Mouse (Mus musculus): ENCODE data around the gene Trak1.
A peak's percentile ranks its signal among the peaks of the same experiment; 100 is the strongest.

Gene Trak1

GRCm38 (mm10) chr9:121297171-121298064 lies at the start of gene Trak1:
Gene Trak1, plus strand, starts transcription at chr9:121297502.
- DNase-seq (ENCODE audit: low spot score), result no peak

- peak; percentile 49 for DNase-seq (ENCODE audit: low spot score)
These were observed 49.1 kb upstream of the Trak1 start for GRCm38 (mm10) chr9:121247956-121248775.

- DNase-seq (ENCODE audit: low spot score), result no peak
These were observed 47.5 kb upstream of the Trak1 start for GRCm38 (mm10) chr9:121249805-121250204.

- no peak for DNase-seq (ENCODE audit: low spot score)
These were observed 46.4 kb upstream of the Trak1 start for GRCm38 (mm10) chr9:121250854-121251253.

- no peak for DNase-seq (ENCODE audit: low spot score)
These were observed 43.3 kb upstream of the Trak1 start for GRCm38 (mm10) chr9:121253983-121254382.

GRCm38 (mm10) chr9:121254761-121255160 lies 42.5 kb upstream of the Trak1 start:
- DNase-seq (ENCODE audit: low spot score), result no peak

- DNase-seq (ENCODE audit: low spot score), result no peak
These were observed 40.2 kb upstream of the Trak1 start for GRCm38 (mm10) chr9:121257106-121257505.

- no peak for DNase-seq (ENCODE audit: low spot score)
These were observed 32.0 kb upstream of the Trak1 start for GRCm38 (mm10) chr9:121265307-121265706.

GRCm38 (mm10) chr9:121271149-121271548 lies 26.2 kb upstream of the Trak1 start:
- no peak for DNase-seq (ENCODE audit: low spot score)

GRCm38 (mm10) chr9:121271561-121271960 lies 25.7 kb upstream of the Trak1 start:
- DNase-seq (ENCODE audit: low spot score), result no peak

- no peak for DNase-seq (ENCODE audit: low spot score)
These were observed 20.6 kb upstream of the Trak1 start for GRCm38 (mm10) chr9:121276745-121277117.

GRCm38 (mm10) chr9:121277118-121278060 lies 19.9 kb upstream of the Trak1 start, which contains the start of gene Ulk4:
Gene Ulk4, minus strand, starts transcription at chr9:121277197.
- DNase-seq (ENCODE audit: low spot score), result peak; percentile 86

GRCm38 (mm10) chr9:121279216-121279615 lies 18.1 kb upstream of the Trak1 start:
- DNase-seq (ENCODE audit: low spot score), result no peak

- DNase-seq (ENCODE audit: low spot score), result no peak
These were observed 15.4 kb upstream of the Trak1 start for GRCm38 (mm10) chr9:121281891-121282290.

- no peak for DNase-seq (ENCODE audit: low spot score)
These were observed 13.6 kb upstream of the Trak1 start for GRCm38 (mm10) chr9:121283620-121284185.

GRCm38 (mm10) chr9:121284422-121284821 lies 12.9 kb upstream of the Trak1 start:
- no peak for DNase-seq (ENCODE audit: low spot score)

- peak; percentile 47 for DNase-seq (ENCODE audit: low spot score)
These were observed 11.7 kb upstream of the Trak1 start for GRCm38 (mm10) chr9:121285341-121286324.

- DNase-seq (ENCODE audit: low spot score), result no peak
These were observed 10.9 kb upstream of the Trak1 start for GRCm38 (mm10) chr9:121286325-121286901.

- DNase-seq (ENCODE audit: low spot score), result no peak
These were observed 6.0 kb upstream of the Trak1 start for GRCm38 (mm10) chr9:121291275-121291674.

- no peak for DNase-seq (ENCODE audit: low spot score)
These were observed 4.1 kb upstream of the Trak1 start for GRCm38 (mm10) chr9:121293187-121293586.

All from ovary, adult 18-20 months (tissue).